Mouse (Mus musculus) ovary, postnatal 10 days (tissue): ENCODE measurements around the gene Rimbp2.
"Not testable (repeated sequence)": the region's sequence is repeated elsewhere in the genome, so short reads cannot be mapped to it uniquely, and the experiment has no call there.

ENCODE experiments used
- DNase-seq: peaks from one replicate; pipeline ENCODE4 v3.0.0; 2022; ENCODE audit warnings: low spot score

Gene Rimbp2

GRCm38 (mm10) chr5:128953278-128954070, at the start of gene Rimbp2:
Gene Rimbp2, minus strand, starts transcription at chr5:128953486.
- no peak for DNase-seq

GRCm38 (mm10) chr5:129002571-129003011, 49.3 kb upstream of the Rimbp2 start:
- DNase-seq: no peak

GRCm38 (mm10) chr5:129000706-129001468, 47.6 kb upstream of the Rimbp2 start:
- no peak for DNase-seq

GRCm38 (mm10) chr5:128987141-128987954, 34.1 kb upstream of the Rimbp2 start:
- DNase-seq: no peak

GRCm38 (mm10) chr5:128985946-128986345, 32.7 kb upstream of the Rimbp2 start:
- no peak for DNase-seq

GRCm38 (mm10) chr5:128984536-128984935, 31.2 kb upstream of the Rimbp2 start:
- no peak for DNase-seq

- DNase-seq: peak; percentile 36
Observed at GRCm38 (mm10) chr5:128981607-128982006, 28.3 kb upstream of the Rimbp2 start.

GRCm38 (mm10) chr5:128980857-128981256, 27.6 kb upstream of the Rimbp2 start:
- DNase-seq: no peak

GRCm38 (mm10) chr5:128978957-128979356, 25.7 kb upstream of the Rimbp2 start:
- DNase-seq: no peak

- not testable (repeated sequence) for DNase-seq
Observed at GRCm38 (mm10) chr5:128977466-128977865, 24.2 kb upstream of the Rimbp2 start.

GRCm38 (mm10) chr5:128976266-128976665, 23.0 kb upstream of the Rimbp2 start:
- DNase-seq: no peak

- DNase-seq: peak; percentile 36
Observed at GRCm38 (mm10) chr5:128971298-128971697, 18.0 kb upstream of the Rimbp2 start.

GRCm38 (mm10) chr5:128970878-128971277, 17.6 kb upstream of the Rimbp2 start:
- no peak for DNase-seq

- DNase-seq: no peak
Observed at GRCm38 (mm10) chr5:128964353-128964752, 11.1 kb upstream of the Rimbp2 start.

- no peak for DNase-seq
Observed at GRCm38 (mm10) chr5:128958916-128959315, 5.6 kb upstream of the Rimbp2 start.

GRCm38 (mm10) chr5:128954371-128954770, 1.1 kb upstream of the Rimbp2 start:
- DNase-seq: not testable (repeated sequence)

- DNase-seq: no peak
Observed at GRCm38 (mm10) chr5:128952291-128953195, 743 bp downstream of the Rimbp2 start.

GRCm38 (mm10) chr5:128951472-128951871, 1.8 kb downstream of the Rimbp2 start:
- DNase-seq: no peak

GRCm38 (mm10) chr5:128947093-128947492, 6.2 kb downstream of the Rimbp2 start:
- no peak for DNase-seq

GRCm38 (mm10) chr5:128940436-128940835, 12.8 kb downstream of the Rimbp2 start:
- no peak for DNase-seq

- peak; percentile 12 for DNase-seq
Observed at GRCm38 (mm10) chr5:128935359-128935899, 17.9 kb downstream of the Rimbp2 start.
